Mouse (Mus musculus) limb, embryonic 10.5 days (tissue): ENCODE measurements around the gene Fndc11. TPM values are rescaled to one million over a fixed set of nuclear protein-coding genes. Genes with fewer than 3 reads are reported as not detected.

Experiments
- DNase-seq: peaks from one replicate; pipeline ENCODE4 v3.0.0-alpha.2; 2017; ENCODE audit warnings: low spot score
- H3K27ac ChIP-seq: fragments of 300-500 bp; sonication (generic); 2 replicates; pipeline ENCODE4 v1.5.1; 2016; ENCODE audit warnings: mild to moderate bottlenecking
- H3K27me3 ChIP-seq: fragments of 300-500 bp; sonication (generic); 2 replicates; pipeline ENCODE4 v1.6.1; 2016; ENCODE audit warnings: low read depth, mild to moderate bottlenecking; ENCODE audit not compliant: poor library complexity, severe bottlenecking
- H3K36me3 ChIP-seq: fragments of 300-500 bp; sonication (generic); 2 replicates; pipeline ENCODE4 v1.6.1; 2016; ENCODE audit warnings: mild to moderate bottlenecking, moderate library complexity
- H3K4me1 ChIP-seq: fragments of 300-500 bp; sonication (generic); 2 replicates; pipeline ENCODE4 v1.6.1; 2016
- H3K4me3 ChIP-seq: fragments of 300-500 bp; sonication (generic); 2 replicates; pipeline ENCODE4 v1.5.1; 2016; ENCODE audit warnings: mild to moderate bottlenecking, moderate library complexity
- H3K9me3 ChIP-seq: fragments of 300-500 bp; sonication (generic); replicated peaks from 2 replicates; pipeline ENCODE4 v1.6.1; 2016; ENCODE audit warnings: mild to moderate bottlenecking
- WGBS: fragments of 180-500 bp; shearing (Covaris S2); methylation state at CpG from one replicate; pipeline ENCODE4 v1.1.7; 2016; 5-methylcytosine and 5-hydroxymethylcytosine counted together
- polyA plus RNA-seq: library from polyadenylated mRNA; unstranded; fragments of >200 nt; fragmentation: Nextera tagmentation; extraction: Ambion mirVana; gene quantifications from 2 replicates; pipeline ENCODE4 v1.2.1, GENCODE M21; 2016

Gene Fndc11
- polyA plus RNA-seq, 1 experiment from 2014 or later = 0.34 TPM

GRCm38 (mm10) chr2:181243706-181244394, 24.0 kb downstream of the Fndc11 start:
- WGBS = 32% methylated on average over 11 of the region's 11 CpGs
- DNase-seq = no peak
- Histone ChIP-seq H3K36me3 (no peaks in the 10 kb centered on the region), H3K9me3 (no peaks in the 10 kb centered on the region), H3K27ac (no peak overlapping the region), H3K27me3 (no peaks in the 10 kb centered on the region), H3K4me1 (peaks cover 29% of the 10 kb centered on the region), H3K4me3 (no peak overlapping the region)

GRCm38 (mm10) chr2:181245031-181245430, 25.2 kb downstream of the Fndc11 start:
- H3K4me3 ChIP-seq = no peak overlapping the region
- no peaks in the 10 kb centered on the region for H3K36me3 ChIP-seq
- no peaks in the 10 kb centered on the region for H3K9me3 ChIP-seq
- H3K4me1 ChIP-seq = peaks cover 29% of the 10 kb centered on the region
- 46% methylated on average over 2 of the region's 2 CpGs for whole genome bisulfite sequencing
- no peaks in the 10 kb centered on the region for H3K27me3 ChIP-seq
- DNase-seq = no peak
- H3K27ac ChIP-seq = no peak overlapping the region

GRCm38 (mm10) chr2:181249217-181249616, 29.4 kb downstream of the Fndc11 start:
- 89% methylated on average over 10 of the region's 10 CpGs for WGBS
- DNase-seq = no peak
- Histone ChIP-seq H3K4me1 (no peaks in the 10 kb centered on the region), H3K4me3 (no peak overlapping the region), H3K27ac (no peak overlapping the region), H3K9me3 (no peaks in the 10 kb centered on the region), H3K27me3 (no peaks in the 10 kb centered on the region), H3K36me3 (peaks cover 35% of the 10 kb centered on the region)

GRCm38 (mm10) chr2:181251841-181252240, 32.0 kb downstream of the Fndc11 start:
- H3K9me3 ChIP-seq = no peaks in the 10 kb centered on the region
- H3K27ac ChIP-seq = no peak overlapping the region
- H3K27me3 ChIP-seq = no peaks in the 10 kb centered on the region
- H3K36me3 ChIP-seq = peaks cover 59% of the 10 kb centered on the region
- no peak for DNase-seq
- no peak overlapping the region for H3K4me3 ChIP-seq
- WGBS = 85% methylated on average over 1 of the region's 1 CpGs
- no peaks in the 10 kb centered on the region for H3K4me1 ChIP-seq

- Histone ChIP-seq H3K36me3 (peaks cover 73% of the 10 kb centered on the region), H3K4me1 (no peaks in the 10 kb centered on the region), H3K4me3 (no peak overlapping the region), H3K27ac (no peak overlapping the region), H3K9me3 (no peaks in the 10 kb centered on the region), H3K27me3 (no peaks in the 10 kb centered on the region)
- DNase-seq = no peak
- 92% methylated on average over 1 of the region's 1 CpGs for WGBS
Observed at GRCm38 (mm10) chr2:181253248-181253647, 33.4 kb downstream of the Fndc11 start.

- Histone ChIP-seq H3K4me1 (no peaks in the 10 kb centered on the region), H3K27ac (no peak overlapping the region), H3K4me3 (no peak overlapping the region), H3K9me3 (no peaks in the 10 kb centered on the region), H3K36me3 (peaks cover 94% of the 10 kb centered on the region), H3K27me3 (no peaks in the 10 kb centered on the region)
- WGBS = 89% methylated on average over 2 of the region's 2 CpGs
- DNase-seq = no peak
Observed at GRCm38 (mm10) chr2:181266839-181267238, 47.0 kb downstream of the Fndc11 start.

- no peaks in the 10 kb centered on the region for H3K4me1 ChIP-seq
- H3K27me3 ChIP-seq = no peaks in the 10 kb centered on the region
- no peak for DNase-seq
- 93% methylated on average over 2 of the region's 2 CpGs for WGBS
- peaks cover 91% of the 10 kb centered on the region for H3K36me3 ChIP-seq
- no peak overlapping the region for H3K4me3 ChIP-seq
- no peak overlapping the region for H3K27ac ChIP-seq
- no peaks in the 10 kb centered on the region for H3K9me3 ChIP-seq
Observed at GRCm38 (mm10) chr2:181272092-181272491, 52.3 kb downstream of the Fndc11 start.

Other genes with a start within 250 kb of the Fndc11 start
- gene Col20a1, start 233.5 kb upstream of the Fndc11 start, polyA plus RNA-seq = 0.09 and 0.13 TPM in 2 replicates
- 0.65 and 1.3 TPM in 2 replicates for gene Chrna4, start 176.5 kb upstream of the Fndc11 start, polyA plus RNA-seq
- 0.10 and 0.20 TPM in 2 replicates for gene Kcnq2, start 84.7 kb upstream of the Fndc11 start, polyA plus RNA-seq
- not detected in 2 replicates for gene Eef1a2, start 63.0 kb upstream of the Fndc11 start, polyA plus RNA-seq
- 394 and 428 TPM in 2 replicates for gene Ppdpf, start 32.8 kb upstream of the Fndc11 start, polyA plus RNA-seq
- gene Ptk6, start 17.2 kb upstream of the Fndc11 start, polyA plus RNA-seq = not detected in 2 replicates
- 1.6 and 2.0 TPM in 2 replicates for gene Srms, start 6.8 kb upstream of the Fndc11 start, polyA plus RNA-seq
- gene Helz2, start 22.0 kb downstream of the Fndc11 start, polyA plus RNA-seq = 0.87 and 1.2 TPM in 2 replicates
- 20.3 and 23.0 TPM in 2 replicates for gene Gmeb2, start 68.0 kb downstream of the Fndc11 start, polyA plus RNA-seq
- gene Stmn3, start 94.5 kb downstream of the Fndc11 start, polyA plus RNA-seq = 0.21 and 0.41 TPM in 2 replicates
- 79.8 and 80.8 TPM in 2 replicates for gene Rtel1, start 99.7 kb downstream of the Fndc11 start, polyA plus RNA-seq
- gene Zgpat, start 144.9 kb downstream of the Fndc11 start, polyA plus RNA-seq = 43.8 and 54.0 TPM in 2 replicates
- gene Arfrp1, start 145.4 kb downstream of the Fndc11 start, polyA plus RNA-seq = 79.7 and 80.9 TPM in 2 replicates
- 26.1 and 30.6 TPM in 2 replicates for gene Lime1, start 160.1 kb downstream of the Fndc11 start, polyA plus RNA-seq
- gene Zbtb46, start 239.4 kb downstream of the Fndc11 start, polyA plus RNA-seq = 17.5 and 17.7 TPM in 2 replicates